Mouse (Mus musculus) urinary bladder, postnatal 25 days (tissue): ENCODE measurements around the gene Fam228b.
"Not testable (repeated sequence)": the region's sequence is repeated elsewhere in the genome, so short reads cannot be mapped to it uniquely, and the experiment has no call there.

Experiments
- DNase-seq: peaks from one replicate; pipeline ENCODE4 v3.0.0; 2022; ENCODE audit warnings: low spot score

Fam228b gene

GRCm38 (mm10) chr12:4768492-4769332, at the start of gene Fam228b, which contains the start of gene Pfn4:
Gene Fam228b (minus strand): TSS chr12:4769267.
Gene Pfn4 (plus strand): TSS chr12:4769022.
- peak; percentile 96 for DNase-seq

GRCm38 (mm10) chr12:4817361-4818101, 48.5 kb upstream of the Fam228b start, which contains the start of gene Sf3b6:
Gene Sf3b6 (plus strand): TSS chr12:4817544.
- DNase-seq: peak; percentile 99

GRCm38 (mm10) chr12:4816680-4817360, 47.8 kb upstream of the Fam228b start:
- DNase-seq: no peak

GRCm38 (mm10) chr12:4813636-4814035, 44.6 kb upstream of the Fam228b start:
- no peak for DNase-seq

- no peak for DNase-seq
Observed at GRCm38 (mm10) chr12:4811705-4812104, 42.6 kb upstream of the Fam228b start.

- no peak for DNase-seq
Observed at GRCm38 (mm10) chr12:4811036-4811435, 42.0 kb upstream of the Fam228b start.

GRCm38 (mm10) chr12:4797471-4797870, 28.4 kb upstream of the Fam228b start:
- DNase-seq: not testable (repeated sequence)

- no peak for DNase-seq
Observed at GRCm38 (mm10) chr12:4793718-4794117, 24.7 kb upstream of the Fam228b start.

GRCm38 (mm10) chr12:4788128-4788527, 19.1 kb upstream of the Fam228b start:
- not testable (repeated sequence) for DNase-seq

- DNase-seq: no peak
Observed at GRCm38 (mm10) chr12:4784466-4784865, 15.4 kb upstream of the Fam228b start.

GRCm38 (mm10) chr12:4783598-4783997, 14.5 kb upstream of the Fam228b start:
- no peak for DNase-seq

- DNase-seq: not testable (repeated sequence)
Observed at GRCm38 (mm10) chr12:4781725-4782404, 12.8 kb upstream of the Fam228b start.

GRCm38 (mm10) chr12:4781270-4781669, 12.2 kb upstream of the Fam228b start:
- DNase-seq: no peak

GRCm38 (mm10) chr12:4780245-4780644, 11.2 kb upstream of the Fam228b start:
- DNase-seq: no peak

- no peak for DNase-seq
Observed at GRCm38 (mm10) chr12:4777734-4778133, 8.7 kb upstream of the Fam228b start.

GRCm38 (mm10) chr12:4775588-4775949, 6.5 kb upstream of the Fam228b start:
- DNase-seq: no peak

- DNase-seq: no peak
Observed at GRCm38 (mm10) chr12:4774895-4775587, 6.0 kb upstream of the Fam228b start.

- no peak for DNase-seq
Observed at GRCm38 (mm10) chr12:4769333-4769723, 261 bp upstream of the Fam228b start.

GRCm38 (mm10) chr12:4757060-4757459, 12.0 kb downstream of the Fam228b start:
- no peak for DNase-seq

GRCm38 (mm10) chr12:4754451-4754850, 14.6 kb downstream of the Fam228b start:
- DNase-seq: not testable (repeated sequence)

- no peak for DNase-seq
Observed at GRCm38 (mm10) chr12:4744486-4744885, 24.6 kb downstream of the Fam228b start.
